ENCODE assay signal across 23 mouse cellular contexts in genomic region chr9:44353142-44353541, GRCm38 (mm10). TPM values are rescaled to one million over a fixed set of nuclear protein-coding genes. Genes with fewer than 3 reads are reported as not detected.
DNase-seq lines count a peak whose midpoint lies in the region; ATAC-seq and TF ChIP-seq lines count a peak whose summit lies in the region.
"Had no signal": no experiment of that assay in that cellular context is flagged by ENCODE, and none has a peak within 500 bp of the region (broad histone marks: within the 10 kb centered on the region; RNA-seq: fewer than 3 reads in every experiment).

No protein-coding gene starts in this region.

- no peaks in the 10 kb centered on the region for H3K79me2 ChIP-seq in heart, adult 2 months (replicated peaks; ENCODE audit: control insufficient read depth, insufficient read depth, low read length)

- no peak overlapping the region for H3K4me3 ChIP-seq in heart, adult 2 months
- H3K4me3 ChIP-seq in ES-Bruce4 (ENCODE audit: low read depth, low read length): 0 out of 2 replicates have a peak overlapping the region, but pooled peaks have one; percentile 0
- no peak overlapping the region for H3K4me3 ChIP-seq in hindbrain, embryonic 13.5 days
- H3K4me3 ChIP-seq: forebrain, embryonic 12.5 days; forebrain, embryonic 15.5 days; hindbrain, embryonic 12.5 days; intestine, embryonic 15.5 days; kidney, embryonic 15.5 days had no signal

- TF ChIP-seq POLR2A in heart, adult 2 months (IDR thresholded peaks at IDR 0.05; ENCODE audit: insufficient read depth, low read depth, low read length): no peak
- TF ChIP-seq POLR2A in ES-Bruce4 (IDR thresholded peaks at IDR 0.05; ENCODE audit: insufficient read depth, low read length): no peak

- H3K9ac ChIP-seq in heart, adult 2 months (ENCODE audit: low read depth, low read length): no peak overlapping the region
- no peak overlapping the region for H3K9ac ChIP-seq in ES-Bruce4 (ENCODE audit: low read depth, poor library complexity, severe bottlenecking)
- H3K9ac ChIP-seq in hindbrain, embryonic 13.5 days: no peak overlapping the region
- H3K9ac ChIP-seq: forebrain, embryonic 15.5 days; hindbrain, embryonic 12.5 days; intestine, embryonic 15.5 days; kidney, embryonic 15.5 days had no signal

- TF ChIP-seq EP300 in heart, adult 2 months (IDR thresholded peaks at IDR 0.05; ENCODE audit: insufficient read depth, low read depth, low read length): no peak
- TF ChIP-seq EP300 in ES-Bruce4 (IDR thresholded peaks at IDR 0.05; ENCODE audit: insufficient read depth, low read depth, low read length): no peak

- no peaks in the 10 kb centered on the region for H3K4me1 ChIP-seq in heart, adult 2 months (ENCODE audit: control insufficient read depth, insufficient read depth, low read length)
- H3K4me1 ChIP-seq in ES-Bruce4 (ENCODE audit: control insufficient read depth, insufficient read depth, low read length): no peaks in the 10 kb centered on the region
- H3K4me1 ChIP-seq in hindbrain, embryonic 13.5 days (replicated peaks): peaks cover 3% of the 10 kb centered on the region; the same call in 1 of the 2 replicates
- H3K4me1 ChIP-seq: forebrain, embryonic 12.5 days; forebrain, embryonic 15.5 days; intestine, embryonic 15.5 days; kidney, embryonic 15.5 days had no signal

- DNase-seq in heart, adult 11 months: peak; percentile 85
- no peak for DNase-seq in heart, adult 2 months
- peak; percentile 46 for DNase-seq in adrenal gland, postnatal 10 days
- peak; percentile 39 to 59 for DNase-seq in adrenal gland, postnatal 36 days
- DNase-seq: cerebellum, adult 11-12 months; cerebellum, adult 9-10 months; cerebellum, postnatal 14 days; gastrocnemius, postnatal 25 days; kidney, adult 11 months; kidney, adult 8-10 months had no signal

- no peaks in the 10 kb centered on the region for H3K36me3 ChIP-seq in heart, adult 2 months (ENCODE audit: control insufficient read depth, insufficient read depth, low read length)
- peaks cover 33% of the 10 kb centered on the region for H3K36me3 ChIP-seq in ES-Bruce4 (ENCODE audit: control insufficient read depth, insufficient read depth, low read length, poor library complexity, severe bottlenecking)
- peaks cover 97% of the 10 kb centered on the region for H3K36me3 ChIP-seq in hindbrain, embryonic 13.5 days

- H3K27me3 ChIP-seq in heart, adult 2 months (ENCODE audit: control insufficient read depth, insufficient read depth, low read length): no peaks in the 10 kb centered on the region
- no peaks in the 10 kb centered on the region for H3K27me3 ChIP-seq in ES-Bruce4 (ENCODE audit: control insufficient read depth, insufficient read depth, low read length, poor library complexity, severe bottlenecking)
- H3K27me3 ChIP-seq in hindbrain, embryonic 13.5 days: no peaks in the 10 kb centered on the region
- H3K27me3 ChIP-seq: forebrain, embryonic 12.5 days; forebrain, embryonic 15.5 days; hindbrain, embryonic 12.5 days; intestine, embryonic 15.5 days; kidney, embryonic 15.5 days; Patski had no signal

- H3K4me2 ChIP-seq in hindbrain, embryonic 13.5 days: no peak overlapping the region
- H3K4me2 ChIP-seq: forebrain, embryonic 12.5 days; forebrain, embryonic 15.5 days; heart, embryonic 11.5 days; hindbrain, embryonic 12.5 days; intestine, embryonic 15.5 days; kidney, embryonic 15.5 days had no signal

- H3K27ac ChIP-seq in heart, adult 2 months: no peak overlapping the region
- H3K27ac ChIP-seq in ES-Bruce4 (ENCODE audit: insufficient read depth, low read length): no peak overlapping the region
- H3K27ac ChIP-seq in hindbrain, embryonic 13.5 days: no peak overlapping the region
- H3K27ac ChIP-seq: forebrain, embryonic 12.5 days; forebrain, embryonic 15.5 days; hindbrain, embryonic 12.5 days; intestine, embryonic 15.5 days; kidney, embryonic 15.5 days had no signal

- 83% methylated on average over 6 of the region's 6 CpGs for WGBS in heart, adult 2 months
- 95% methylated on average over 6 of the region's 6 CpGs for WGBS in hindbrain, embryonic 13.5 days

- no peak for TF ChIP-seq CTCF in heart, adult 2 months (IDR thresholded peaks at IDR 0.05)
- no peak for TF ChIP-seq CTCF in ES-Bruce4 (IDR thresholded peaks at IDR 0.05; ENCODE audit: low read depth, low read length)

- ATAC-seq in hindbrain, embryonic 13.5 days (ENCODE audit: low FRiP score): no peak
- no peak for ATAC-seq in erythroid progenitor cell, adult 5-6 weeks (replicated peaks; ENCODE audit: low FRiP score, poor library complexity, severe bottlenecking)
- ATAC-seq: CD4-positive, CD25-positive, alpha-beta regulatory T cell, adult 4 months; forebrain, embryonic 15.5 days; hindbrain, embryonic 16.5 days; intestine, embryonic 15.5 days; Patski had no signal

- no peaks in the 10 kb centered on the region for H3K9me3 ChIP-seq in ES-Bruce4 (replicated peaks; ENCODE audit: control insufficient read depth, insufficient read depth, low read length, poor library complexity, severe bottlenecking)
- no peaks in the 10 kb centered on the region for H3K9me3 ChIP-seq in hindbrain, embryonic 13.5 days
- H3K9me3 ChIP-seq: forebrain, embryonic 12.5 days; forebrain, embryonic 15.5 days; G1E; hindbrain, embryonic 12.5 days; intestine, embryonic 15.5 days; kidney, embryonic 15.5 days had no signal

- intact Hi-C loops in heart, adult 2 months (cut with DNase I): no loop called here

RNA-seq across cellular contexts. Expression of gene Vps11, which starts 8.3 kb away (rescaled TPM):
- total RNA-seq in heart, adult 2 months (2021): 10 to 100 TPM; 13.9 to 15.3 TPM
- polyA plus RNA-seq in heart, adult 2 months (2012; rRNA removed): 15.5 and 17.9 TPM in 2 replicates
- polyA plus RNA-seq in ES-Bruce4 (2011; ENCODE audit: insufficient read depth, insufficient read length, low read depth, missing spikeins): 26.7 and 30.5 TPM in 2 replicates
- total RNA-seq in adrenal gland, postnatal 10 days (2021): 10 to 100 TPM; 42.3 to 47.3 TPM
- total RNA-seq in adrenal gland, postnatal 36 days (2021): 10 to 100 TPM; 53.0 to 72.7 TPM
- polyA plus RNA-seq in hindbrain, embryonic 13.5 days (2015; fragmentation: Nextera tagmentation; extraction: Ambion mirVana): 36.2 and 38.0 TPM in 2 replicates
- 2.5 and 6.7 TPM in 2 replicates for total RNA-seq in erythroid progenitor cell, adult 5-6 weeks (2015; ENCODE audit: low replicate concordance)
- 9.5 and 15.7 TPM in 2 replicates for total RNA-seq in erythroid progenitor cell, adult 5-6 weeks (2017; ENCODE audit: low replicate concordance)

RNA-seq across cellular contexts. Expression of gene Hmbs, which starts 9.1 kb away (rescaled TPM):
- 10 to 100 TPM; 39.8 to 49.3 TPM for total RNA-seq in heart, adult 2 months (2021)
- polyA plus RNA-seq in heart, adult 2 months (2012; rRNA removed): 37.8 and 51.3 TPM in 2 replicates
- polyA plus RNA-seq in ES-Bruce4 (2011; ENCODE audit: insufficient read depth, insufficient read length, low read depth, missing spikeins): 76.5 and 80.3 TPM in 2 replicates
- 100 to 1,000 TPM in 1 of 2 experiments, 10 to 100 TPM in 1; 86.7 to 101 TPM for total RNA-seq in adrenal gland, postnatal 10 days (2021)
- 10 to 100 TPM; 61.8 to 98.3 TPM for total RNA-seq in adrenal gland, postnatal 36 days (2021)
- 66.8 and 70.8 TPM in 2 replicates for polyA plus RNA-seq in hindbrain, embryonic 13.5 days (2015; fragmentation: Nextera tagmentation; extraction: Ambion mirVana)
- 2,720 and 2,790 TPM in 2 replicates for total RNA-seq in erythroid progenitor cell, adult 5-6 weeks (2015; ENCODE audit: low replicate concordance)
- 1,215 and 1,747 TPM in 2 replicates for total RNA-seq in erythroid progenitor cell, adult 5-6 weeks (2017; ENCODE audit: low replicate concordance)

RNA-seq across cellular contexts. Expression of gene H2afx, which starts 18.6 kb away (rescaled TPM):
- 10 to 100 TPM; 12.8 TPM for total RNA-seq in heart, adult 2 months (2021)
- 12.7 and 14.2 TPM in 2 replicates for polyA plus RNA-seq in heart, adult 2 months (2012; rRNA removed)
- 173 and 202 TPM in 2 replicates for polyA plus RNA-seq in ES-Bruce4 (2011; ENCODE audit: insufficient read depth, insufficient read length, low read depth, missing spikeins)
- total RNA-seq in adrenal gland, postnatal 10 days (2021): 10 to 100 TPM; 87.2 to 99.6 TPM
- 10 to 100 TPM; 41.3 to 47.7 TPM for total RNA-seq in adrenal gland, postnatal 36 days (2021)
- 145 and 151 TPM in 2 replicates for polyA plus RNA-seq in hindbrain, embryonic 13.5 days (2015; fragmentation: Nextera tagmentation; extraction: Ambion mirVana)
- 455 and 495 TPM in 2 replicates for total RNA-seq in erythroid progenitor cell, adult 5-6 weeks (2015; ENCODE audit: low replicate concordance)
- total RNA-seq in erythroid progenitor cell, adult 5-6 weeks (2017; ENCODE audit: low replicate concordance): 1,704 and 2,100 TPM in 2 replicates

RNA-seq across cellular contexts. Expression of gene Hyou1, which starts 26.1 kb away (rescaled TPM):
- total RNA-seq in heart, adult 2 months (2021): 10 to 100 TPM; 73.9 to 79.6 TPM
- polyA plus RNA-seq in heart, adult 2 months (2012; rRNA removed): 23.1 and 41.1 TPM in 2 replicates
- 114 and 147 TPM in 2 replicates for polyA plus RNA-seq in ES-Bruce4 (2011; ENCODE audit: insufficient read depth, insufficient read length, low read depth, missing spikeins)
- total RNA-seq in adrenal gland, postnatal 10 days (2021): 100 to 1,000 TPM in 1 of 2 experiments, 10 to 100 TPM in 1; 97.2 to 121 TPM
- 100 to 1,000 TPM; 203 to 204 TPM for total RNA-seq in adrenal gland, postnatal 36 days (2021)
- polyA plus RNA-seq in hindbrain, embryonic 13.5 days (2015; fragmentation: Nextera tagmentation; extraction: Ambion mirVana): 25.6 and 27.7 TPM in 2 replicates
- 15.1 and 40.0 TPM in 2 replicates for total RNA-seq in erythroid progenitor cell, adult 5-6 weeks (2015; ENCODE audit: low replicate concordance)
- total RNA-seq in erythroid progenitor cell, adult 5-6 weeks (2017; ENCODE audit: low replicate concordance): 25.1 and 34.4 TPM in 2 replicates

RNA-seq across cellular contexts. Expression of gene Dpagt1, which starts 27.3 kb away (rescaled TPM):
- 10 to 100 TPM; 18.9 to 20.6 TPM for total RNA-seq in heart, adult 2 months (2021)
- 34.3 and 51.3 TPM in 2 replicates for polyA plus RNA-seq in heart, adult 2 months (2012; rRNA removed)
- polyA plus RNA-seq in ES-Bruce4 (2011; ENCODE audit: insufficient read depth, insufficient read length, low read depth, missing spikeins): 13.7 and 17.4 TPM in 2 replicates
- total RNA-seq in adrenal gland, postnatal 10 days (2021): 10 to 100 TPM; 25.2 to 27.7 TPM
- 10 to 100 TPM; 25.3 to 32.7 TPM for total RNA-seq in adrenal gland, postnatal 36 days (2021)
- 37.0 and 40.4 TPM in 2 replicates for polyA plus RNA-seq in hindbrain, embryonic 13.5 days (2015; fragmentation: Nextera tagmentation; extraction: Ambion mirVana)
- total RNA-seq in erythroid progenitor cell, adult 5-6 weeks (2015; ENCODE audit: low replicate concordance): 5.4 and 11.5 TPM in 2 replicates
- 1.0 and 7.8 TPM in 2 replicates for total RNA-seq in erythroid progenitor cell, adult 5-6 weeks (2017; ENCODE audit: low replicate concordance)

Comparison
In these comparisons a context has a peak if more than half of its experiments do, and no peak if none do; other contexts are left out.
1. DNase-seq: peak in heart, adult 11 months (single experiment), adrenal gland, postnatal 10 days (single experiment) and adrenal gland, postnatal 36 days (2 of 2); none in heart, adult 2 months (0 of 2).
2. RNA of gene Hmbs, which starts 9.1 kb away (total RNA-seq): 1,215 to 2,790 TPM in erythroid progenitor cell, adult 5-6 weeks; 86.7 to 101 TPM in adrenal gland, postnatal 10 days, 61.8 to 98.3 TPM in adrenal gland, postnatal 36 days and 39.8 to 49.3 TPM in heart, adult 2 months; every median in the first group is over 10 times any median in the second.
3. RNA of gene H2afx, which starts 18.6 kb away (total RNA-seq): 455 to 2,100 TPM in erythroid progenitor cell, adult 5-6 weeks; 87.2 to 99.6 TPM in adrenal gland, postnatal 10 days, 41.3 to 47.7 TPM in adrenal gland, postnatal 36 days and 12.8 TPM in heart, adult 2 months; every median in the first group is over 4 times any median in the second.